Mouse (Mus musculus) bone marrow, adult 2 months (tissue): ENCODE measurements around the gene L3mbtl2.

Source experiments
- CTCF ChIP-seq: fragments of 200-500 bp; IDR thresholded peaks from 2 replicates; pipeline ENCODE4 v1.5.1; 2011; ENCODE audit warnings: low read length, control low read depth; ENCODE audit not compliant: control insufficient read depth, insufficient read depth
- POLR2A ChIP-seq: fragments of 200-500 bp; IDR thresholded peaks from 2 replicates; pipeline ENCODE4 v1.6.1; 2011; ENCODE audit warnings: low read depth, mild to moderate bottlenecking, control low read depth, low read length, borderline replicate concordance; ENCODE audit not compliant: control insufficient read depth

GRCm38 (mm10) chr15:81710801-81711200 lies 47.1 kb downstream of the L3mbtl2 start:
- no peak for TF ChIP-seq POLR2A
- no peak for TF ChIP-seq CTCF
